Mouse (Mus musculus) CH12.LX (cell line): ENCODE data around the gene D6Ertd527e. TPM values are rescaled to one million over a fixed set of nuclear protein-coding genes. Genes with fewer than 3 reads are reported as not detected.

ENCODE experiments used
- DNase-seq: peaks from one replicate; pipeline ENCODE4 v3.0.0-alpha.2; 2013; ENCODE audit errors: extremely low read depth
- H3K27ac ChIP-seq: 2 replicates; pipeline ENCODE4 v1.5.1; 2012; ENCODE audit warnings: low read depth, mild to moderate bottlenecking, control low read depth, moderate library complexity; ENCODE audit not compliant: insufficient read depth
- H3K27me3 ChIP-seq: replicated peaks from 2 replicates; pipeline ENCODE3; 2012; ENCODE audit warnings: inconsistent platforms
- H3K36me3 ChIP-seq, 2 experiments: replicated peaks in 1 of 2; 2 replicates each; pipeline versions ENCODE3 to v1.6.1; 2012; ENCODE audit warnings: inconsistent platforms in 1 of 2, low read length in 1 of 2, mild to moderate bottlenecking in 1 of 2, mixed read lengths in 1 of 2, moderate library complexity in 1 of 2; ENCODE audit not compliant: control insufficient read depth in 1 of 2, insufficient read depth in 1 of 2
- H3K4me1 ChIP-seq, 2 experiments: 2 replicates each; pipeline ENCODE4 v1.6.1; 2012; ENCODE audit warnings: inconsistent platforms in 1 of 2, moderate library complexity in 1 of 2; ENCODE audit not compliant: insufficient read depth in 2 of 2, control insufficient read depth in 1 of 2
- H3K4me2 ChIP-seq: 2 replicates; pipeline ENCODE4 v1.6.1; 2012; ENCODE audit warnings: low read depth, mild to moderate bottlenecking, control low read depth; ENCODE audit not compliant: poor library complexity, insufficient read depth, severe bottlenecking
- H3K4me3 ChIP-seq, 3 experiments: fragments of 150-350 bp in 1 of 3; sonication (generic) in 1 of 3; replicated peaks in 1 of 3; 2 replicates each; pipeline versions ENCODE3 to v1.5.1; 2011 to 2012; ENCODE audit warnings: low read depth in 2 of 3, low read length in 2 of 3, mild to moderate bottlenecking in 2 of 3, moderate library complexity in 2 of 3, control low read depth in 1 of 3, improper control_type of control experiment in 1 of 3, inconsistent platforms in 1 of 3, mixed read lengths in 1 of 3; ENCODE audit not compliant: poor library complexity in 1 of 3
- H3K79me2 ChIP-seq: replicated peaks from 2 replicates; pipeline ENCODE4 v1.6.1; 2012; ENCODE audit warnings: mild to moderate bottlenecking, moderate library complexity; ENCODE audit not compliant: control insufficient read depth, poor library complexity, insufficient read depth, severe bottlenecking; ENCODE audit errors: extremely low read depth
- H3K9ac ChIP-seq: 2 replicates; pipeline ENCODE4 v1.6.1; 2012; ENCODE audit warnings: low read depth, mild to moderate bottlenecking, control low read depth, moderate library complexity; ENCODE audit not compliant: insufficient read depth
- H3K9me3 ChIP-seq: replicated peaks from 2 replicates; pipeline ENCODE3; 2012; ENCODE audit warnings: low read length, inconsistent platforms, mixed read lengths
- CHD1 ChIP-seq: IDR thresholded peaks from 2 replicates; pipeline ENCODE4 v1.6.1; 2012; ENCODE audit warnings: low read depth, low read length, improper control_type of control experiment, inconsistent platforms
- CTCF ChIP-seq, 2 experiments: IDR thresholded peaks in 1 of 2; conservative IDR thresholded peaks in 1 of 2; 2 replicates each; pipeline ENCODE4 v1.5.1; 2011 to 2012; ENCODE audit warnings: low read depth in 2 of 2, low read length in 2 of 2, improper control_type of control experiment in 1 of 2, inconsistent platforms in 1 of 2, mild to moderate bottlenecking in 1 of 2, moderate library complexity in 1 of 2
- E2F4 ChIP-seq: IDR thresholded peaks from 2 replicates; pipeline ENCODE4 v1.6.1; 2011; ENCODE audit warnings: low read depth, low read length, improper control_type of control experiment; ENCODE audit not compliant: insufficient replicate concordance
- GABPA ChIP-seq: IDR thresholded peaks from 2 replicates; pipeline ENCODE4 v1.6.1; 2012; ENCODE audit warnings: low read depth, low read length, improper control_type of control experiment, inconsistent platforms; ENCODE audit not compliant: insufficient replicate concordance
- JUN ChIP-seq: IDR thresholded peaks from 2 replicates; pipeline ENCODE4 v1.6.1; 2011; ENCODE audit warnings: low read depth, mild to moderate bottlenecking, low read length, improper control_type of control experiment, moderate library complexity; ENCODE audit not compliant: insufficient read depth
- MAX ChIP-seq: IDR thresholded peaks from 2 replicates; pipeline ENCODE4 v1.6.1; 2011; ENCODE audit warnings: low read length, improper control_type of control experiment
- MAZ ChIP-seq: IDR thresholded peaks from 2 replicates; pipeline ENCODE4 v1.6.1; 2012; ENCODE audit warnings: low read depth, mild to moderate bottlenecking, inconsistent platforms, low read length, improper control_type of control experiment, moderate library complexity
- MEF2A ChIP-seq: IDR thresholded peaks from 2 replicates; pipeline ENCODE4 v1.6.1; 2014; ENCODE audit warnings: low read depth, mild to moderate bottlenecking, inconsistent platforms, low read length, improper control_type of control experiment, borderline replicate concordance
- MYC ChIP-seq: IDR thresholded peaks from 2 replicates; pipeline ENCODE4 v1.6.1; 2011; ENCODE audit warnings: low read depth, mild to moderate bottlenecking, improper control_type of control experiment, low read length
- NELFE ChIP-seq: IDR thresholded peaks from 2 replicates; pipeline ENCODE4 v1.6.1; 2011; ENCODE audit warnings: low read depth, low read length, improper control_type of control experiment
- PAX5 ChIP-seq: IDR thresholded peaks from 2 replicates; pipeline ENCODE4 v1.6.1; 2012; ENCODE audit warnings: low read length, inconsistent platforms, mixed read lengths
- SMC3 ChIP-seq: IDR thresholded peaks from 2 replicates; pipeline ENCODE4 v1.6.1; 2011; ENCODE audit warnings: low read depth, low read length, improper control_type of control experiment
- TBP ChIP-seq: conservative IDR thresholded peaks from 2 replicates; pipeline ENCODE4 v1.6.1; 2011; ENCODE audit warnings: low read depth, low read length, improper control_type of control experiment
- USF1 ChIP-seq: IDR thresholded peaks from 2 replicates; pipeline ENCODE4 v1.6.1; 2014; ENCODE audit warnings: low read depth, mild to moderate bottlenecking, inconsistent platforms, low read length, improper control_type of control experiment
- ZC3H11A ChIP-seq: IDR thresholded peaks from 2 replicates; pipeline ENCODE4 v1.6.1; 2012; ENCODE audit warnings: low read depth, mild to moderate bottlenecking, inconsistent platforms, low read length, improper control_type of control experiment
- ZMIZ1 ChIP-seq: IDR thresholded peaks from 2 replicates; pipeline ENCODE4 v1.6.1; 2012; ENCODE audit warnings: low read depth, mild to moderate bottlenecking, inconsistent platforms, low read length, improper control_type of control experiment
- ZNF384 ChIP-seq: IDR thresholded peaks from 2 replicates; pipeline ENCODE4 v1.6.1; 2012; ENCODE audit warnings: low read depth, low read length, improper control_type of control experiment, inconsistent platforms
- dilution Hi-C: fragments of 300-500 bp; cut with MboI; formaldehyde crosslinking; loops from 2 replicates; pipeline ENCODE4 v1.14.3; 2020; ENCODE audit warnings: low sequenced_read_pairs; ENCODE audit not compliant: extremely low pct_unique_long_range_greater_than_20kb, extremely low pct_ligation_motif_present
- in situ Hi-C: fragments of 300-500 bp; cut with MboI; formaldehyde crosslinking; loops from 3 replicates; pipeline ENCODE4 v1.14.3; 2019; ENCODE audit warnings: low sequenced_read_pairs, low pct_ligation_motif_present, low pct_unique_long_range_greater_than_20kb, mixed read lengths
- polyA plus RNA-seq: library from polyadenylated mRNA; unstranded; fragments of >175 nt; gene quantifications from 2 replicates; pipeline ENCODE4 v1.2.1, GENCODE M21; 2012; ENCODE audit warnings: low read depth; ENCODE audit not compliant: insufficient read length
- total RNA-seq, 2 experiments: library from RNA; depleted of rRNA; stranded (reverse); fragments of 300-350 nt in 1 of 2; fragments of >200 nt in 1 of 2; gene quantifications; 2 replicates each; pipeline ENCODE4 v1.2.3; 2012 to 2014

The D6Ertd527e gene
- total and polyA plus RNA-seq, 3 experiments = 0.10 to 0.34 TPM; not detected in 1

GRCm38 (mm10) chr6:87121961-87122360 is 17.4 kb downstream of the D6Ertd527e start:
- Histone ChIP-seq H3K4me3 (no peak overlapping the region), H3K4me1 (peaks cover 16 to 17% of the 10 kb centered on the region in 2 experiments), H3K27ac (no peak overlapping the region), H3K36me3 (no peaks in the 10 kb centered on the region), H3K4me2 (no peak overlapping the region), H3K79me2 (no peaks in the 10 kb centered on the region), H3K27me3 (no peaks in the 10 kb centered on the region), H3K9me3 (peaks cover 3% of the 10 kb centered on the region), H3K9ac (no peak overlapping the region)
- DNase-seq = no peak
- dilution Hi-C loops = no loop called here
- in situ Hi-C loops = no loop called here
- no peak for TF ChIP-seq TBP
- no peak for TF ChIP-seq GABPA
- no peak for TF ChIP-seq ZNF384
- no peak for TF ChIP-seq MYC
- TF ChIP-seq SMC3 = no peak
- TF ChIP-seq CTCF (conservative IDR thresholded peaks at IDR 0.05 in 1 of 2, IDR thresholded peaks at IDR 0.05 in 1 of 2; ENCODE audit: low read depth in 2 of 2, low read length in 2 of 2) = no peak
- TF ChIP-seq MEF2A = no peak
- TF ChIP-seq E2F4 = no peak
- TF ChIP-seq ZMIZ1 = no peak

GRCm38 (mm10) chr6:87123406-87123805 is 18.9 kb downstream of the D6Ertd527e start:
- DNase-seq = no peak
- Histone ChIP-seq H3K36me3 (no peaks in the 10 kb centered on the region), H3K9ac (no peak overlapping the region), H3K4me1 (peaks cover 20 to 21% of the 10 kb centered on the region in 2 experiments), H3K79me2 (no peaks in the 10 kb centered on the region), H3K4me3 (no peak overlapping the region), H3K27ac (no peak overlapping the region), H3K27me3 (no peaks in the 10 kb centered on the region), H3K9me3 (peaks cover 3% of the 10 kb centered on the region), H3K4me2 (no peak overlapping the region)
- no peak for TF ChIP-seq ZC3H11A
- TF ChIP-seq MAX = no peak
- no peak for TF ChIP-seq MAZ
- TF ChIP-seq PAX5 = no peak
- no peak for TF ChIP-seq JUN
- TF ChIP-seq CHD1 = no peak
- no peak for TF ChIP-seq NELFE
- no peak for TF ChIP-seq USF1
- no peak for TF ChIP-seq SMC3
- dilution Hi-C loops (no loop called here), in situ Hi-C loops (no loop called here)
